Mouse (Mus musculus): Measurements from ENCODE around the gene Gm973.
"Not testable (repeated sequence)": the region's sequence is repeated elsewhere in the genome, so short reads cannot be mapped to it uniquely, and the experiment has no call there.

DNA sequence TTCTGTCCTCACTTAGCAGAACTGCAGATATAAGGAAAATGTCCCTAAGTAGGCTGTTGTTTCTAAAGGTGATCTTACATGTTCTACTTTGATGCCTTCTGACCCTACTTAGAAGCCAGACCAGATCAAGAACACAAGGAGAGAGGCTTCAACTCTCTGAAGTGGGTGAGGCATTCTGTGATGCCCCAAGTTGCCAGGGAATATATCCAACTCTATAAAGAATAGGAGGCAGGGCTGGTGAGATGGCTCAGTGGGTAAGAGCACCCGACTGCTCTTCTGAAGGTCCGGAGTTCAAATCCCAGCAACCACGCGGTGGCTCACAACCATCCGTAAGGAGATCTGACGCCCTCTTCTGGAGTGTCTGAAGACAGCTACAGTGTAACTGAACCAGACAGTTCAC lies 114.3 kb downstream of the Gm973 start:
- TF ChIP-seq USF2 (IDR thresholded peaks at IDR 0.05; ENCODE audit: borderline replicate concordance in 1 of 2, insufficient read depth in 1 of 2, low read depth in 1 of 2, low read length in 2 of 2); CTCF (IDR thresholded peaks at IDR 0.05 in 2 of 3, conservative IDR thresholded peaks at IDR 0.05 in 1 of 3; ENCODE audit: control insufficient read depth in 1 of 3, insufficient read depth in 1 of 3, low read depth in 2 of 3, low read length in 3 of 3, poor library complexity in 1 of 3, severe bottlenecking in 1 of 3); EP300 (IDR thresholded peaks at IDR 0.05; ENCODE audit: low read depth in 1 of 2, low read length in 2 of 2); E2F4 (IDR thresholded peaks at IDR 0.05; ENCODE audit: borderline replicate concordance, low read depth, low read length); UBTF (IDR thresholded peaks at IDR 0.05; ENCODE audit: borderline replicate concordance, insufficient read depth, low read depth, low read length); NRF1 (IDR thresholded peaks at IDR 0.05; ENCODE audit: insufficient read depth, low read depth, low read length, poor library complexity, severe bottlenecking); POLR2A (IDR thresholded peaks at IDR 0.05; ENCODE audit: control insufficient read depth in 1 of 2, insufficient read depth in 1 of 2, low read depth in 1 of 2, low read length in 2 of 2, poor library complexity in 1 of 2); RAD21 (IDR thresholded peaks at IDR 0.05; ENCODE audit: low read depth, low read length); TBP (IDR thresholded peaks at IDR 0.05; ENCODE audit: low read depth, low read length); ZC3H11A (IDR thresholded peaks at IDR 0.05; ENCODE audit: low read depth, low read length); ZMIZ1 (IDR thresholded peaks at IDR 0.05; ENCODE audit: low read depth, low read length): not testable (repeated sequence)

Measured in MEL (cell line).